Mouse (Mus musculus): Measurements from ENCODE around the gene Micall2. TPM values are rescaled to one million over a fixed set of nuclear protein-coding genes. Genes with fewer than 3 reads are reported as not detected.
A peak's percentile ranks its signal among the peaks of the same experiment; 100 is the strongest.

The Micall2 gene
- polyA plus RNA-seq, 1 experiment: 11.8 TPM

- DNase-seq (ENCODE audit: low read depth): peak; percentile 90
- TF ChIP-seq CTCF (IDR thresholded peaks at IDR 0.05; ENCODE audit: borderline replicate concordance, extremely low read depth, insufficient read depth, insufficient read length) (no peak), POLR2A (IDR thresholded peaks at IDR 0.05; ENCODE audit: borderline replicate concordance, extremely low read depth, insufficient read depth, insufficient read length, poor library complexity, severe bottlenecking) (no peak)
These were observed 41.1 kb downstream of the Micall2 start for GRCm38 (mm10) chr5:139694989-139695571.

GRCm38 (mm10) chr5:139694292-139694988, 41.7 kb downstream of the Micall2 start:
- TF ChIP-seq POLR2A (IDR thresholded peaks at IDR 0.05; ENCODE audit: borderline replicate concordance, extremely low read depth, insufficient read depth, insufficient read length, poor library complexity, severe bottlenecking): no peak
- no peak for TF ChIP-seq CTCF (IDR thresholded peaks at IDR 0.05; ENCODE audit: borderline replicate concordance, extremely low read depth, insufficient read depth, insufficient read length)
- DNase-seq (ENCODE audit: low read depth): no peak

- no peak for TF ChIP-seq CTCF (IDR thresholded peaks at IDR 0.05; ENCODE audit: borderline replicate concordance, extremely low read depth, insufficient read depth, insufficient read length)
- TF ChIP-seq POLR2A (IDR thresholded peaks at IDR 0.05; ENCODE audit: borderline replicate concordance, extremely low read depth, insufficient read depth, insufficient read length, poor library complexity, severe bottlenecking): no peak
- no peak for DNase-seq (ENCODE audit: low read depth)
These were observed 45.3 kb downstream of the Micall2 start for GRCm38 (mm10) chr5:139690791-139691190.

DNA sequence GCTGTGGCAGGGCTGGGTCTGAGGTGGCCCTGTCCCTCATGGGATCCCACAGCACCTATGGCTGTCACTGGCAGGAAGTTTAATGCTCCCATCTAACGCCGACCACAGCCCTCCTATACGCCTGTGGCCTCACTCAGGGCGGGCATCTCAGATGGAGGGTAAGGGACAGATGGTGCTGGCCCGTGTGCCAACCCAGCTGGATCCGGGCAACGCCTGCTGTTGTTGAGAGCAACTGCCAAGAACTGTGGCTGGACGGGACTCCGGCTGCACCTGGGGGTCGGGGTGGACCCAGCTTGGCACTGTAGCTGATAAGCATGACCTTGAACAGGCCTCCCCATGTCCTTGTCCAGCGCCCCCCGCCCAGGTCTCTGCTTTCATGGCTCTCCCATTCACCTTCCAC, 47.8 kb downstream of the Micall2 start:
- DNase-seq (ENCODE audit: low read depth): peak; percentile 63
- no peak for TF ChIP-seq POLR2A (IDR thresholded peaks at IDR 0.05; ENCODE audit: borderline replicate concordance, extremely low read depth, insufficient read depth, insufficient read length, poor library complexity, severe bottlenecking)
- no peak for TF ChIP-seq CTCF (IDR thresholded peaks at IDR 0.05; ENCODE audit: borderline replicate concordance, extremely low read depth, insufficient read depth, insufficient read length)

DNA sequence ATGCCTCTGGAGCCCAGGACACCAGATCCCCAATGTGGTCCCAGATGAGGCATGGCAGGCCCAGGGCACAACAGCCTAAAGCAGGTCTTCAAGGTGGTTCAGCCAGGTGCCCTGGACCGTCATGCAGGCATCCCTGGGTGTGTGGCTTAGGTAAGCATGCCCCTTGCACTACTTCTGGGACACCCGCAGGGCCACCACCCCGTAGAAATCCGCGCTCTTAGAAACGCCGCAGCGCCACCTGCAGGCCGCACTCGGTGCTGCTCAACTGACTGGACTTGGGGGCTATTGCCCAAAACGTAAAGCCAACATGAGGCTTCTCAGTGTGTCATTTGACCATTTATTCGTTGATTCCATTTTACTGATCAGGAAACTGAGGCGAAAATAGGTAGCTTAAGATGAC, 48.5 kb downstream of the Micall2 start:
- DNase-seq (ENCODE audit: low read depth): peak; percentile 62
- TF ChIP-seq POLR2A (IDR thresholded peaks at IDR 0.05; ENCODE audit: borderline replicate concordance, extremely low read depth, insufficient read depth, insufficient read length, poor library complexity, severe bottlenecking) (no peak), CTCF (IDR thresholded peaks at IDR 0.05; ENCODE audit: borderline replicate concordance, extremely low read depth, insufficient read depth, insufficient read length) (peak; percentile 72)

- TF ChIP-seq POLR2A (IDR thresholded peaks at IDR 0.05; ENCODE audit: borderline replicate concordance, extremely low read depth, insufficient read depth, insufficient read length, poor library complexity, severe bottlenecking) (no peak), CTCF (IDR thresholded peaks at IDR 0.05; ENCODE audit: borderline replicate concordance, extremely low read depth, insufficient read depth, insufficient read length) (no peak)
- DNase-seq (ENCODE audit: low read depth): peak; percentile 77
These were observed 49.4 kb downstream of the Micall2 start for GRCm38 (mm10) chr5:139686530-139687249.

- TF ChIP-seq CTCF (IDR thresholded peaks at IDR 0.05; ENCODE audit: borderline replicate concordance, extremely low read depth, insufficient read depth, insufficient read length) (no peak), POLR2A (IDR thresholded peaks at IDR 0.05; ENCODE audit: borderline replicate concordance, extremely low read depth, insufficient read depth, insufficient read length, poor library complexity, severe bottlenecking) (no peak)
- DNase-seq (ENCODE audit: low read depth): no peak
These were observed 52.9 kb downstream of the Micall2 start for GRCm38 (mm10) chr5:139683228-139683627.

DNA sequence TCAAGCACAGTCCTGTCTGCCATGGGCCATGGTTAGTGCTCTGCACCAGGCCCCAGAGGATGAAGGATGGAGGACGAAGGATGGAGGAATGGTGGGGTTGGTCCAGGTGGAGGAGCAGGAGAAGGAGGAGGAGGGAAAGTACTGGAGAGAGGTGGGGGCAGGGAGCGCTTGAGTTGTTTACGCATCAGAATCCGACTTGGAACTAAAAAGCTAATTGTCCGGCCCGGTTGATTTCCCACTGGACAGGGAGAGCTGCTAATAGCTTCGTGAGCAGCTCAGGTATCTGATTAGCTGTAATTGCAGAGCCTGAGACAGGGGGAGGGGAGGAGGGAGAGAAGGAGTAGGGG, 53.5 kb downstream of the Micall2 start:
- TF ChIP-seq POLR2A (IDR thresholded peaks at IDR 0.05; ENCODE audit: borderline replicate concordance, extremely low read depth, insufficient read depth, insufficient read length, poor library complexity, severe bottlenecking): no peak
- no peak for TF ChIP-seq CTCF (IDR thresholded peaks at IDR 0.05; ENCODE audit: borderline replicate concordance, extremely low read depth, insufficient read depth, insufficient read length)
- DNase-seq (ENCODE audit: low read depth): peak; percentile 83

DNA sequence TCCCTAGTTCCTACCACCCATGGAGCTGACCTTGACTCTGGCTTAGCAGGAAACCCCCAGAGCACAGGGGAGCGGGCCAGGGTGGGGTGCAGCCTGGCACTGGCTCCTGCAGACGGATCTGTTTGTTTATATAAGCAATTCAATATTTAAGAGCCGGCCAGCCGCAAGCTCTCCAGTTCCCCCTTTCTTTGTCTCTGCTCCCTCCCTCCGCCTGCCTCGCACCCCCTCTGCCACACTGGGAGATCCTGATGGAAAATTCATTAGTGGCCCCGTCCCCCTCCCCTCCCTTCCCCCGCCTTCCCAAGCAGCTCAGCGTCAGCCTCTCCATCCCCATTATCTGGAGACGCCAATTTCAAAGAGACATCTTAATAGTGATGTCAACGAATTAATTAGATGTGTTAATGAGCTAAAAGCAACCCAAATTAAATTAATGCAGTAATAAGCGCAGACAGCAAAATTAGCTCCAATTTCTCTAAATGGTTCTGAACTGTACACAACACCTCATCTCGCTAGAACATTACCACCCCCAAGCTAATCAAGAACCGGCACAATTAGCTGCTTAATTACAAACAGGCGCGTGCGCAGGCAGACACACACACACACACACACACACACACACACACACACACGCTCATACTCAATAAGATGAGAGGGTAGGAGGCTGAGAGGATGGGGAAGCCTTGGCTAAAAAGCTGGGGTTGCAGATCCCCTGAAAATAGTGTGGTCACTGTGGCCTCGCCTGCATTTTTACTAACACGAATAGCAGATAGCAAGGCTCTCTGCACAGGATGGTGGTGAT, 54.1 kb downstream of the Micall2 start:
- TF ChIP-seq CTCF (IDR thresholded peaks at IDR 0.05; ENCODE audit: borderline replicate concordance, extremely low read depth, insufficient read depth, insufficient read length) (no peak), POLR2A (IDR thresholded peaks at IDR 0.05; ENCODE audit: borderline replicate concordance, extremely low read depth, insufficient read depth, insufficient read length, poor library complexity, severe bottlenecking) (no peak)
- peak; percentile 96 for DNase-seq (ENCODE audit: low read depth)

DNA sequence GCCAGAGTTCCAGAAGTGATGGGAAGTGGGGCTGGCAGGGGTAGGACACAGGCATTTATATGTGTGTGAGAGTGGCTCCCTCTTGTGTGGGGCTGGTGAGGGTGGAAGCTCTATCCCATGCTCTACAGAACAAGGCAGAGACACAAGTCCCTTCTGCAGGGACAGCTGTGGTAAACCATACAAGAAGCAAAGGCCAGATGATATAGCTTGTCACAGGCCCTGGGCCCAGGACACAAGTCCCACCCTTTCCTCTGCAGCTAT, 60.5 kb downstream of the Micall2 start:
- DNase-seq (ENCODE audit: low read depth): no peak
- TF ChIP-seq POLR2A (IDR thresholded peaks at IDR 0.05; ENCODE audit: borderline replicate concordance, extremely low read depth, insufficient read depth, insufficient read length, poor library complexity, severe bottlenecking): no peak
- peak; percentile 3; the same call in 1 of the 2 replicates for TF ChIP-seq CTCF (IDR thresholded peaks at IDR 0.05; ENCODE audit: borderline replicate concordance, extremely low read depth, insufficient read depth, insufficient read length)
